In genomic region chr13:54581385-54581784, GRCm38 (mm10) we compare ENCODE assay signal across 13 mouse cellular contexts.
"Had no signal": no experiment of that assay in that cellular context is flagged by ENCODE, and none has a peak within 500 bp of the region (broad histone marks: within the 10 kb centered on the region; RNA-seq: fewer than 3 reads in every experiment).

No protein-coding gene starts in this region.

- H3K4me3 ChIP-seq: hindbrain, embryonic 15.5 days; limb, embryonic 12.5 days; liver, embryonic 15.5 days; lung, embryonic 15.5 days; midbrain, embryonic 10.5 days; myocyte; neural tube, embryonic 12.5 days had no signal

- H3K4me2 ChIP-seq: hindbrain, embryonic 15.5 days; limb, embryonic 12.5 days; liver, embryonic 15.5 days; lung, embryonic 15.5 days; neural tube, embryonic 12.5 days had no signal

- DNase-seq: layer of hippocampus, adult 9-11 months; liver; midbrain, embryonic 14.5 days; right cerebral cortex, postnatal 4 days; spleen, adult 18-20 months; thymus, postnatal 4 days had no signal

- H3K9ac ChIP-seq: hindbrain, embryonic 15.5 days; limb, embryonic 12.5 days; liver, embryonic 15.5 days; lung, embryonic 15.5 days; neural tube, embryonic 12.5 days had no signal

- H3K27ac ChIP-seq: hindbrain, embryonic 15.5 days; liver, embryonic 15.5 days; midbrain, embryonic 10.5 days; neural tube, embryonic 12.5 days had no signal

- H3K9me3 ChIP-seq: hindbrain, embryonic 15.5 days; limb, embryonic 12.5 days; liver, embryonic 15.5 days; lung, embryonic 15.5 days; midbrain, embryonic 10.5 days; neural tube, embryonic 12.5 days had no signal

- H3K27me3 ChIP-seq: hindbrain, embryonic 15.5 days; limb, embryonic 12.5 days; liver, embryonic 15.5 days; lung, embryonic 15.5 days; neural tube, embryonic 12.5 days had no signal
